Mouse (Mus musculus) megakaryocyte progenitor cell, adult 5-6 weeks (primary cell): ENCODE results near the gene Tbx5. TPM values are rescaled to one million over a fixed set of nuclear protein-coding genes. Genes with fewer than 3 reads are reported as not detected.

ENCODE experiments used
- ATAC-seq: replicated peaks from 2 replicates; pipeline ENCODE4 v1.8.0; 2016; ENCODE audit warnings: mild to moderate bottlenecking, moderate TSS enrichment, inconsistent platforms; ENCODE audit not compliant: poor library complexity
- total RNA-seq, 2 experiments: library from RNA; stranded (forward) in 1 of 2; stranded (reverse) in 1 of 2; fragments of 157-497, 149-512 nt in 1 of 2; fragments of 200-1000 nt in 1 of 2; gene quantifications; 2 replicates each; pipeline versions ENCODE4 v1.2.3 to v1.2.4; 2015 to 2017

Gene Tbx5
- total RNA-seq, 2 experiments from 2014 or later, result not detected

DNA sequence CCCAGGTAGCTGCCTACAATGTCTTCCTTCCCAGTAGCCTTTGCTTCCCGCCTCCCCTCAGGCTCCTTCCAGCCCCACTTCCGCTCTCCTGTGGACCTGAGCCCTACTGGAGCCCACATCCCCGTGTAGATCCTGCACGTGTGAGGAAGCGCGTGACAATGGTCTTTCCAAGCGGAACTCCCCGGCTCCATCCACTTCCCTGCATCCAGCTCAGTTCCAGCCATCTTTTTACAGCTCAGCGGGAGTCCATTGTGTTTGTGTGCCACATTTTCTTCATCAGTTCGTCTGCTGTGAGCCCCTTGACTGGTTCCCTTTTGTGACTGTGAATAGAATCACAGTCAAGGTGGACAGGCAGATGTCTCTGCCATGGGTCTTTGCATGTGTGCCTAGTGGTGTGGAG, 88.5 kb downstream of the Tbx5 start:
- ATAC-seq, result no peak

DNA sequence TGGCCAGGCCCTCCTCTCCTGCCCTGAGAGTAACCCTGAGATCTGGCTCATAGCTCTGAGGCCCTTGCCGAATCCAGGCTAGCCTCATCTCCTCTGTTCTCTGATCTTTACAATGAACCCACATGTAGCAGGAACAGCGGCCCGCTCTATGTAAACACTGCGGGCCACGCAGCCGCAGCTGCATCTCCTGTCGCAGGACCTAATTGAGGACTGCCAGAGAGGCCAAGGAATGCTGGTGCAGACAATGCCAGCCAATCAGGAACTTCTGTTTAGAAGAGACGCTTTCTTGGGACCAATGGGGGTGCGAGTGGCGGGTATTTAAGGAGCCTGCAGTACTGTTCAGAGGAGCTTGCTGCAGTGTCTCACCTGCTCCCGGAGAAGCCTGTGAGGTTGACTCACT, 89.8 kb downstream of the Tbx5 start:
- ATAC-seq, result no peak

Other genes starting within 250 kb of the Tbx5 start
- gene Tbx3, start 162.0 kb upstream of the Tbx5 start, total RNA-seq (2015), result not detected in 2 replicates
- not detected in 2 replicates for gene Tbx3, start 162.0 kb upstream of the Tbx5 start, total RNA-seq (2017)